Mouse (Mus musculus) liver, embryonic 11.5 days (tissue): Measurements from ENCODE around the gene Sub1. TPM values are rescaled to one million over a fixed set of nuclear protein-coding genes. Genes with fewer than 3 reads are reported as not detected.

Experiments
- ATAC-seq: fragments of 200-750 bp; cut with Nextera tagmentation; replicated peaks from 2 replicates; pipeline ENCODE4 v1.8.0; 2017; ENCODE audit warnings: moderate number of reproducible peaks, mild to moderate bottlenecking, moderate TSS enrichment, moderate library complexity; ENCODE audit not compliant: low FRiP score
- DNase-seq: peaks from one replicate; pipeline ENCODE4 v3.0.0-alpha.2; 2017; ENCODE audit warnings: low spot score
- H3K27ac ChIP-seq: fragments of 300-500 bp; sonication (generic); 2 replicates; pipeline ENCODE4 v1.5.1; 2014; ENCODE audit warnings: mild to moderate bottlenecking, low read depth, low read length, control low read depth
- H3K27me3 ChIP-seq: fragments of 300-500 bp; sonication (generic); replicated peaks from 2 replicates; pipeline ENCODE4 v1.6.1; 2014; ENCODE audit warnings: low read length, mixed read lengths; ENCODE audit not compliant: control insufficient read depth, insufficient read depth
- H3K36me3 ChIP-seq: fragments of 300-500 bp; sonication (generic); 2 replicates; pipeline ENCODE4 v1.6.1; 2014; ENCODE audit warnings: mild to moderate bottlenecking, low read length, moderate library complexity, mixed read lengths; ENCODE audit not compliant: control insufficient read depth, insufficient read depth
- H3K4me1 ChIP-seq: fragments of 300-500 bp; sonication (generic); replicated peaks from 2 replicates; pipeline ENCODE4 v1.6.1; 2014; ENCODE audit warnings: low read length, mixed read lengths; ENCODE audit not compliant: control insufficient read depth, insufficient read depth
- H3K4me2 ChIP-seq: fragments of 300-500 bp; sonication (generic); 2 replicates; pipeline ENCODE4 v1.6.1; 2014; ENCODE audit warnings: mild to moderate bottlenecking, control low read depth, moderate library complexity
- H3K4me3 ChIP-seq: fragments of 300-500 bp; sonication (generic); 2 replicates; pipeline ENCODE4 v1.5.1; 2014; ENCODE audit warnings: low read depth, low read length, control low read depth
- H3K9ac ChIP-seq: fragments of 300-500 bp; sonication (generic); 2 replicates; pipeline ENCODE4 v1.6.1; 2014; ENCODE audit warnings: low read depth, low read length, control low read depth
- H3K9me3 ChIP-seq: fragments of 300-500 bp; sonication (generic); 2 replicates; pipeline ENCODE4 v1.6.1; 2016; ENCODE audit warnings: low read length, inconsistent platforms, mixed read lengths; ENCODE audit not compliant: control insufficient read depth
- WGBS: fragments of 180-500 bp; shearing (Covaris S2); extraction: QIAGEN DNeasy Blood & Tissue Kit; methylation state at CpG from one replicate; pipeline ENCODE4 v1.1.7; 2014; 5-methylcytosine and 5-hydroxymethylcytosine counted together
- polyA plus RNA-seq: library from polyadenylated mRNA; unstranded; fragments of >200 nt; fragmentation: Nextera tagmentation; extraction: Ambion mirVana; gene quantifications from 2 replicates; pipeline ENCODE4 v1.2.1, GENCODE M21; 2014

Sub1 gene
- polyA plus RNA-seq, 1 experiment from 2014 or later: 790 TPM

DNA sequence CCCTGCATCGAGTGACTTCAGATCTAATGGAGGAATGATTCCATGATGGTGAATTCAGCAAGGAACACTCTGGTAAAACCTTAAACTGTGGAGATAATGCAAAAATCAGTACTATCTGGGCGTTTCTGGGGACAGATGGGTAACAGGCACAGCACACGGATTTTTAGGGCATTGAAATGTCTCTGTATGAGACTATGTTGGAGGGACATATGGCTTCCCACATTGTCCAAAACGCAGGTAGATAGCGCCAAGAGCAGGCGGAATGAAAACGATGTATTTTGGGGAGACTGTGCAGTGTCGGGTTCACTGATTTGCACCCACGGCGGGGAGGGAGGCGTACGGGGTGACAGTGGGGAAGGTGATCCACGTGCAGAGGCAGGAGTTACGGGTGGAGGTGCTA, 22.7 kb upstream of the Sub1 start:
- DNase-seq: no peak

DNA sequence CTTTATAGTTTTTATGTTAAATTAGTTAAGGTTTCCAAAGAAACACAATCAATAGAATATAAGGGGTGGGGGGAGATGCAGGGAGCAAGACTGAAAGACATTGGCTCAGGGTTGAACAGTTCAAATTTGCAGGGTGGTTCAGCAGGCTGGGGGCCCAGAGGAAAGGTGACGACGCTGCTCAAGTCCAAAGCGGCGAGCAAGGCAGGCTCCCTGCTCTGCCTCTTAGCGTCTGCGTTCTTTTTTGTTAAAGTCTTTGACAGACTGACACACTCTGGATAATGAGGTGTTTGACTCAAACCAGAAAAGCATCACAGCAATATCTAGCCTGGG, 21.6 kb upstream of the Sub1 start:
- no peak for ATAC-seq
- no peaks in the 10 kb centered on the region for H3K36me3 ChIP-seq
- 84% methylated on average over 6 of the region's 6 CpGs for WGBS

More for the DNA sequence above, 22.7 kb upstream of the Sub1 start:
- 90% methylated on average over 14 of the region's 14 CpGs for WGBS
- Histone ChIP-seq H3K27ac (no peak overlapping the region), H3K27me3 (no peaks in the 10 kb centered on the region), H3K4me1 (no peaks in the 10 kb centered on the region), H3K4me3 (no peak overlapping the region), H3K9me3 (no peaks in the 10 kb centered on the region), H3K4me2 (no peak overlapping the region), H3K9ac (no peak overlapping the region), H3K36me3 (no peaks in the 10 kb centered on the region)
- no peak for ATAC-seq

DNA sequence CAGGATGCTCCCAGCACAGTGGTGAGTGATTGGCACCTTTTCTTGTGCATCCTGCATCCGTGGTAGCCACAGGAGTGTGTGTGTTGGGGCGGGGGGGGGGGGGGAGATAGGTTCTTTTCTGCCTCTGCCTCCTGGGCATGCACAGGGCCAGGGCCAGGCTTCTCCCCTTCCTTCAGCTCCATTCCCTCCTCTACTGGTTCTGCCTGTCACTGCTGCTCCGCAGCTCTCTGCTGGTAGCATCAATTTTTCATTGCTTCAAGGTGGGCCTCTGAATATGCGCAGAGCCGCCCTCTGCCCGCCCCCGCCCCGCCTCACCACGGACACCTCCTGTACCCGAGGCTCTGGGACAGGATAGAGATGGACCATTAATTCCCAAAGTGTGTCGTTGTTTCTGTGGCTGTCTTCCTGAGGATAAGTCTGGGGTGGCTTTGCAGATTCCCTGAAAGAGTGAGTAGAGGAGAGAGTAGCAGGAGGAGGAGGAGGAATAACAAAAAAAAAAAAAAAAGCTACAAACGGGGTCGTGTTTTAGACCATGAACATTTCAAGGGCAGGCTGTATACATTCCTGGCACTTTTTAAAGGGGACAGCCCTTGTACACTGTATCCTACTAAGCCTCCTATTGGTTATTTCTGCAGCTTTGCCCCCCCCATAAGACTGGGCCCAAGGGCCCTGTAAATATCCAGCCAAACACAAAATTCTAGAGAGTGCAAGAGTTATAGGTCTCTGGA, 21.1 kb upstream of the Sub1 start:
- Histone ChIP-seq H3K9me3 (no peaks in the 10 kb centered on the region), H3K9ac (no peak overlapping the region), H3K36me3 (no peaks in the 10 kb centered on the region), H3K27me3 (no peaks in the 10 kb centered on the region), H3K27ac (no peak overlapping the region), H3K4me3 (no peak overlapping the region), H3K4me1 (no peaks in the 10 kb centered on the region), H3K4me2 (no peak overlapping the region)
- ATAC-seq (no peak), DNase-seq (no peak)
- 50% methylated on average over 13 of the region's 13 CpGs for WGBS

More for the DNA sequence above, 21.6 kb upstream of the Sub1 start:
- Histone ChIP-seq H3K27me3 (no peaks in the 10 kb centered on the region), H3K9me3 (no peaks in the 10 kb centered on the region), H3K4me3 (no peak overlapping the region), H3K9ac (no peak overlapping the region), H3K27ac (no peak overlapping the region), H3K4me2 (no peak overlapping the region), H3K4me1 (no peaks in the 10 kb centered on the region)
- DNase-seq: no peak

DNA sequence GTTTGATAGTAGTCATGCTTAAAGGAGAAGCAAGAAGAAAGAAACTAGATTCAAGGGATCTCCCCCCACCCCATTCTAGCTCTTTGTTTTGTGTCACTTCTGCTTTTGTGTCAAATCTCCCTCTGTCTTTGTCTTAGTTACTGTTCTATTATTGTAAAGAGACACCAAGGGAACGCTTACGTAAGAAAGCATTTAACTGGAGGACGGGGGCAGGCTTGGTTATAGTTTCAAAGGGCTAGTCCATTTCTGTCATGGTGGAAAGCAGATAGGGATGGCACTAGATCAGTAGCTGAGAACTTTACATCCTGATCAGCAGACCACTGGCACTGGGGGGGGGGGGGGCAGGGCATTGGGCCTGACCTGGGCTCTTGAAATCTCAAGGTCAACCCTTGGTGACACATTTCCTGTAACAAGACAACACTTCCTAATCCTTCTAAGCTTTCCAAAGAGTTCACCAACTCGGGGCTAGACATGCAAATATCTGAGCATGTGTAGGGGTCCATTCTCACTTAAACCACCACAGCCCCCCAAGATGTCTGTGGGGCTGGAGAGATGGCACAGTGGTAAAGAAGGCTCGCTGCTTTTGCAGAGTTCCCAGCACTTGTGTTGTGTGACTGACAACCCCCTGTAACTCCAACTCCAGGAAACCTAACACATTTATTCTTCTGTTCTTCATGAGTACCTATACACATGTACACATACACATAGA, 17.6 kb upstream of the Sub1 start:
- no peak overlapping the region for H3K4me3 ChIP-seq
- no peak for ATAC-seq
- H3K27ac ChIP-seq: no peak overlapping the region; the same call in 1 of the 2 replicates
- no peaks in the 10 kb centered on the region for H3K9me3 ChIP-seq
- peaks cover 4% of the 10 kb centered on the region; the same call in 1 of the 2 replicates for H3K4me1 ChIP-seq
- no peak for DNase-seq
- H3K27me3 ChIP-seq: 0 out of 2 replicates have a peak, but pooled peaks cover 3% of the 10 kb centered on the region
- 59% methylated on average over 5 of the region's 5 CpGs for WGBS
- no peak overlapping the region for H3K9ac ChIP-seq
- no peak overlapping the region for H3K4me2 ChIP-seq
- no peaks in the 10 kb centered on the region for H3K36me3 ChIP-seq

DNA sequence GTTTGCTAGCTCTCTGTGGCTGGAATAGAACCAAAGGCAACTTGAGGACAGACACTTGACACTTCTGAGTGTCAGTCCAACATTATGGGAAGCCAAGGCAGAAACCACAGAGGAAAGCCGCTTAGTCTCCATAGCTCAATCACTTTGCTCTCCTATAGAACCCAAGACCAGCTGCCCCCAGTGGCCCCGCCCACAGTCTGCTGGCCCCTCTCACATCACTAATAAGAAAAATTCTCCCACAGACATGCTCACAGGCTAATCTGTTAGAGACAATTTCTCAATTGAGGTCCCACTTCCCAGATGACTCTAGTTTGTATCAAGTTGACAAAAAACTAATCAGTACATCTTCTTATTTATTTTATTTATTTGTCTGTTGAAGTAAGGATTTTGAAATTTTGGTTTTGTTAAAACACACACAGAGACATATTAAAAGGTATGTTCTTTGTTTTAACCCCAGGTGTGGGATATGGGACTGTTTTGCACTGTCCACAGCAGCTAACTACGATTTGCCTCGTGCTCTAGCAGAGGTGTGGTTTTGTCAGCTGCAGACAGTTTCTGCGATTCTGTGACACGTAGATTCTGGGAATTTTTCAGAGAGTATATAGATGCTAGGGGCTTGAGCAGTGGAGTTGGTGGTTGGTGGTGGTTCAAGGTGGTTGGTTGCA, 16.9 kb upstream of the Sub1 start:
- Histone ChIP-seq H3K9me3 (no peaks in the 10 kb centered on the region), H3K4me1 (peaks cover 4% of the 10 kb centered on the region; the same call in 1 of the 2 replicates), H3K27ac (no peak overlapping the region; the same call in 1 of the 2 replicates), H3K36me3 (no peaks in the 10 kb centered on the region), H3K4me2 (no peak overlapping the region), H3K27me3 (0 out of 2 replicates have a peak, but pooled peaks cover 3% of the 10 kb centered on the region), H3K9ac (no peak overlapping the region), H3K4me3 (no peak overlapping the region)
- DNase-seq (no peak), ATAC-seq (no peak)
- WGBS: 50% methylated on average over 6 of the region's 6 CpGs

DNA sequence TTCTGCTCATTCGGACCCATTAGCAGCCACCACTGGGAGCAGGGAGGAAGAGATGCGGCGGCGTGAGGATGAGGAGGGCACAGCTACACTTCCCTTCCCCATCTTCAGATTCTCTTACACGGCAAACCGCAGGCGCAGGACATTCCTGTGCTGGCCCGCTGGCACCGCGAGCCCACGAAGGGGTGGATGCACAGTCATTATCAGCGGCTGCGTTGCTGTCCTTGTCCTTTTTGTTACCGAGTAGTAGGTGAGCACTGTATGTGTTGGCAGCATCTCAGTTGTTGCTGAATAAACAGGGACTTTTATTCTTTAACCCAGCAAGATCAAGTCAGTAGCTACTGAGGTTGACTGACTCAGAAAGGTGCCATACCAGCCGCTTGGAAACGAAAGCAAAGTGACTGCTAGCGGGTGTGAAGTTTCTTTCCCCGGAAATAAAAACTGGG, 13.8 kb upstream of the Sub1 start:
- Histone ChIP-seq H3K4me1 (peaks cover 4% of the 10 kb centered on the region; the same call in 1 of the 2 replicates), H3K4me2 (peak overlapping the region; percentile 68), H3K27ac (no peak overlapping the region), H3K9ac (0 out of 2 replicates have a peak overlapping the region, but pooled peaks have one; percentile 5), H3K27me3 (0 out of 2 replicates have a peak, but pooled peaks cover 3% of the 10 kb centered on the region), H3K9me3 (no peaks in the 10 kb centered on the region), H3K4me3 (peak overlapping the region; percentile 30), H3K36me3 (no peaks in the 10 kb centered on the region)
- ATAC-seq: no peak
- WGBS: 22% methylated on average over 18 of the region's 18 CpGs
- DNase-seq: peak; percentile 37

DNA sequence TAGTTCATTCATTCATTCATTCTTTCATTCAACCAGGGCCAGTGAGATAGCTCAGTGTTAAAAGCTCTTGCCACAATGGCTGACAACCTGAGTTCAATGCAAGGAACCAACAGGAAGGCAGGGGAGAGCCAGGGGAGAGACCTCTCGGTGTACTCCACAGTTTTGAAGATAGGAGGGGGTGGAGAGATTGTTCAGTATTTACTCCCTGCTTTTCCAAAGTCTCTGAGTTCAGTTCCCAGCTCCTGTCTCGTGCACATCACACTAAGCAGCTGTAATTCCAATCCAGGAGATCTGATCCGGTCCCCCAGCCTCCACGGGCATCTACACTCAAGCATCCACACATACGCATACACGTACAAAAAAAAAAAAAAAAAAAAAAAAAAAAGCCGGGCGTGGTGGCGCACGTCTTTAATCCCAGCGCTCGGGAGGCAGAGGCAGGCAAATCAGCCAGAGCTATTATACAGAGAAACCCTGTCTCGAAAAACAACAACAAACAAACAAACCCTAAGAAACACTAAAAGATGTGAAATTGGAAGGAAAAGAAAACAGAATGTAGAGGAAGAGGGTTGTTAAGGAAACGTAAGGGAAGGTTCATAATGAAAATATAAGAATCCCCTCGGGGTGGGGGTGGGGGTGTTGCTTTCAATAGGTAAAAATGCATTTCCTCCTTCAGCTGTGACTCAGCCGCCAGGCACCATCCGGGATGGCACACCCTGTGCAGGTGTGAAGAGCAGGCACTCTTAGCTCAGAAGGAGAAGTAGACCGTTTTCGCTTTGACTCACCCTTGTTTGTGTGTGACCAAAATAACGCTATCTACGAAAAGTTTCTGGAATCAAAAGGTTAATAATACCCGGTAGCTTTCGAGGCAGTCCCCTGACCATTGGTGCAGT, 13.2 kb upstream of the Sub1 start:
- Histone ChIP-seq H3K4me3 (peak overlapping the region; percentile 30), H3K4me1 (peaks cover 4% of the 10 kb centered on the region; the same call in 1 of the 2 replicates), H3K27me3 (0 out of 2 replicates have a peak, but pooled peaks cover 3% of the 10 kb centered on the region), H3K36me3 (no peaks in the 10 kb centered on the region), H3K9me3 (no peaks in the 10 kb centered on the region), H3K9ac (0 out of 2 replicates have a peak overlapping the region, but pooled peaks have one; percentile 5), H3K4me2 (peak overlapping the region; percentile 68), H3K27ac (no peak overlapping the region)
- ATAC-seq (no peak), DNase-seq (no peak)
- 26% methylated on average over 23 of the region's 23 CpGs for WGBS

DNA sequence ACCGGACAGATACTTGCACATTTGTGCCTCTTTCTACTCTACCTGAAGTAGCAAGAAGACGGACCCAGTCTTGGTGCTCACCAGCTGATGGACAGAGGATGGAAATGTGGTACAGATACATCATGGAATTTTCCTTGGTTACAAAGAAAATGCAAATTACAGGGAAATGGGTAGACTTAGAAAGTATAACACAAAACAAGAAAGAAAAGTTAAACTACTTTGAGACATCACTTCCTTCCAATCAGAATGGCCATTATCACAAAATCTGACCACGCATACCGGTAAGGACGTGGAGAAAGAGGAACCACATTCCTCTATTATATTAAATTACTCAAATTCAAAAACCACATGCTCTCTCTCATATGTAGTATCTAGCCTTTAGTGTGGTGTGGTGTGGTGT, 12.1 kb upstream of the Sub1 start:
- DNase-seq (no peak), ATAC-seq (no peak)
- Histone ChIP-seq H3K36me3 (no peaks in the 10 kb centered on the region), H3K9me3 (no peaks in the 10 kb centered on the region), H3K4me2 (no peak overlapping the region), H3K9ac (no peak overlapping the region), H3K4me3 (no peak overlapping the region), H3K4me1 (peaks cover 4% of the 10 kb centered on the region; the same call in 1 of the 2 replicates), H3K27me3 (0 out of 2 replicates have a peak, but pooled peaks cover 3% of the 10 kb centered on the region), H3K27ac (no peak overlapping the region)
- WGBS: 70% methylated on average over 5 of the region's 5 CpGs
